Mouse (Mus musculus): Measurements from ENCODE around the gene Rtl3. TPM values are rescaled to one million over a fixed set of nuclear protein-coding genes. Genes with fewer than 3 reads are reported as not detected.
A peak's percentile ranks its signal among the peaks of the same experiment; 100 is the strongest.

The Rtl3 gene
- under 1 TPM; 0.47 to 0.69 TPM for total RNA-seq (2021)
- long read RNA-seq, experiment 1, partial matches to known transcripts: 1 of 1 reads
- long read RNA-seq, experiment 1, other reads (novel, unspliced or antisense): 0 of 1 reads
- long read RNA-seq, experiment 2, partial matches to known transcripts: 0 of 1 reads
- long read RNA-seq, experiment 2, other reads (novel, unspliced or antisense): 0 of 1 reads

GRCm38 (mm10) chrX:106840409-106840808 lies at the start of gene Rtl3:
TSS of gene Rtl3 (minus strand) at chrX:106840644.
- DNase-seq: peak in 1 of 2 experiments; percentile 8

GRCm38 (mm10) chrX:106872315-106872714 lies 31.9 kb upstream of the Rtl3 start:
- no peak for DNase-seq

- no peak for DNase-seq
Observed at GRCm38 (mm10) chrX:106871894-106872293, 31.4 kb upstream of the Rtl3 start.

GRCm38 (mm10) chrX:106871426-106871825 lies 31.0 kb upstream of the Rtl3 start:
- no peak for DNase-seq

GRCm38 (mm10) chrX:106853523-106854300 lies 13.3 kb upstream of the Rtl3 start:
- peak; percentile 27 to 55 for DNase-seq

- peak; percentile 44 to 47 for DNase-seq
Observed at GRCm38 (mm10) chrX:106839591-106839990, 853 bp downstream of the Rtl3 start.

GRCm38 (mm10) chrX:106830494-106830893 lies 9.9 kb downstream of the Rtl3 start:
- DNase-seq: no peak

GRCm38 (mm10) chrX:106809560-106810226 lies 30.8 kb downstream of the Rtl3 start:
- no peak for DNase-seq

- no peak for DNase-seq
Observed at GRCm38 (mm10) chrX:106804387-106804786, 36.1 kb downstream of the Rtl3 start.

- DNase-seq: peak; percentile 0 to 25
Observed at GRCm38 (mm10) chrX:106794686-106795085, 45.8 kb downstream of the Rtl3 start.

Other genes with a start within 250 kb of the Rtl3 start
- 1 to 10 TPM in 1 of 2 experiments, under 1 TPM in 1; 0.74 to 1.4 TPM for gene Cysltr1, start 237.0 kb downstream of the Rtl3 start, total RNA-seq (2021)
- gene Lpar4, start 80.0 kb upstream of the Rtl3 start, total RNA-seq (2021): under 1 TPM; 0.52 to 0.54 TPM
- gene P2ry10, start 247.8 kb upstream of the Rtl3 start, total RNA-seq (2021): 1 to 10 TPM in 1 of 2 experiments, under 1 TPM in 1; 0.37 to 1.4 TPM

Data from heart, adult 18-20 months (tissue).